Mouse (Mus musculus) kidney, embryonic 16.5 days (tissue): ENCODE data around the gene Mecr. TPM values are rescaled to one million over a fixed set of nuclear protein-coding genes. Genes with fewer than 3 reads are reported as not detected.

Source experiments
- ATAC-seq: fragments of 200-750 bp; cut with Nextera tagmentation; 2 replicates; pipeline ENCODE4 v1.8.0; 2017; ENCODE audit warnings: moderate TSS enrichment; ENCODE audit not compliant: low FRiP score, low TSS enrichment
- H3K27ac ChIP-seq: fragments of 300-500 bp; sonication (generic); 2 replicates; pipeline ENCODE4 v1.5.1; 2014; ENCODE audit warnings: low read length
- H3K27me3 ChIP-seq: fragments of 300-500 bp; sonication (generic); 2 replicates; pipeline ENCODE4 v1.6.1; 2014; ENCODE audit warnings: low read length, control low read depth, mixed read lengths; ENCODE audit not compliant: insufficient read depth
- H3K36me3 ChIP-seq: fragments of 300-500 bp; sonication (generic); 2 replicates; pipeline ENCODE4 v1.6.1; 2014; ENCODE audit warnings: low read length, control low read depth, mixed read lengths; ENCODE audit not compliant: insufficient read depth
- H3K4me1 ChIP-seq: fragments of 300-500 bp; sonication (generic); 2 replicates; pipeline ENCODE4 v1.6.1; 2014; ENCODE audit warnings: low read length, control low read depth, mixed read lengths; ENCODE audit not compliant: insufficient read depth
- H3K4me2 ChIP-seq: fragments of 300-500 bp; sonication (generic); replicated peaks from 2 replicates; pipeline ENCODE4 v1.6.1; 2014; ENCODE audit warnings: low read depth, low read length
- H3K4me3 ChIP-seq: fragments of 300-500 bp; sonication (generic); 2 replicates; pipeline ENCODE4 v1.5.1; 2014; ENCODE audit warnings: mild to moderate bottlenecking, low read length
- H3K9ac ChIP-seq: fragments of 300-500 bp; sonication (generic); replicated peaks from 2 replicates; pipeline ENCODE4 v1.6.1; 2014; ENCODE audit warnings: low read length
- H3K9me3 ChIP-seq: fragments of 300-500 bp; sonication (generic); 2 replicates; pipeline ENCODE4 v1.6.1; 2016; ENCODE audit warnings: low read length, control low read depth
- WGBS: fragments of 180-500 bp; shearing (Covaris S2); extraction: QIAGEN DNeasy Blood & Tissue Kit; methylation state at CpG from one replicate; pipeline ENCODE4 v1.1.7; 2014; 5-methylcytosine and 5-hydroxymethylcytosine counted together
- polyA plus RNA-seq: library from polyadenylated mRNA; unstranded; fragments of >200 nt; fragmentation: Nextera tagmentation; extraction: Ambion mirVana; gene quantifications from 2 replicates; pipeline ENCODE4 v1.2.1, GENCODE M21; 2015

The Mecr gene
- polyA plus RNA-seq, 1 experiment from 2014 or later, result 53.8 TPM

DNA sequence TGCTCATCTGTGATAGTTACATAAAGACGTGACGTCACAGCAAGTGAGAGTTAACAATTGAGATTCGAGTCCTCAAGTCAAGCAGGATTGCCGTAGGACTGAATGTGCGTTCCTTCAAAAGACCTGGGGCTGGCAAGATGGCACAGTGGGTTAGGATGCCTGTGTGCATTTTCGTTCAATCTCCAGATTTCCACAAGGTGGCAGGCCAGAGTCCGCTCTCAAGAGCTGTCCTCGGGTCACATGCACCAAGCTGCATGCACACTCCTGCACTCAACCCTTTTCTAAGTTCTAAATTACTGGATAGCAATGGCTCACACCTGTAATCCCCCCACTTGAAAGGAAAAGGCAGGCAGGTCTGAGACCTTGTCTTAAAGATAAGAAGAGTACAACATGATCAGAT is 61.2 kb downstream of the Mecr start:
- Histone ChIP-seq H3K27ac (no peak overlapping the region), H3K9ac (no peak overlapping the region), H3K4me1 (no peaks in the 10 kb centered on the region), H3K4me2 (no peak overlapping the region), H3K4me3 (no peak overlapping the region), H3K36me3 (peaks cover 37% of the 10 kb centered on the region), H3K9me3 (peaks cover 5% of the 10 kb centered on the region), H3K27me3 (no peaks in the 10 kb centered on the region)
- WGBS, result 64% methylated on average over 8 of the region's 8 CpGs
- peak; percentile 49; the same call in 1 of the 2 replicates for ATAC-seq

DNA sequence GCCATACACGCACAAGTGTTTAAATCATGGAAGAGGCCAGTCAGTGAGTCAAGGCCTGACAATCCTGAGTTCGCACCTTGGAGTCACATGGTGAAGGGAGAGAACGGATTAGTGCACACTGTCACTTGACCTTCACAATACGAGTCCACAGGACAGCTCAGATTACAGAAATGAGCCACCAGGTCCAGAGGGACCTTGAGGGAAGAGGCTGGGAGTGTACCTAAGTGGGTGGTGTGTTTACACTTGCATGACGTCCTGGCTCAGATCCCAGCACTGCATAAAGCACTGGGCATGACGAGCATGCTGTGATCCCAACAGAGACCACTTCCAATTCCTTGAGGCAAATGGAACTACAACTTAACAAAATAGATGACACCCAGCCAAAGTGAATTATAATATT is 63.2 kb downstream of the Mecr start:
- Histone ChIP-seq H3K27me3 (no peaks in the 10 kb centered on the region), H3K9ac (no peak overlapping the region), H3K36me3 (peaks cover 18% of the 10 kb centered on the region), H3K9me3 (peaks cover 5% of the 10 kb centered on the region), H3K4me3 (no peak overlapping the region), H3K4me1 (peaks cover 15% of the 10 kb centered on the region), H3K27ac (no peak overlapping the region), H3K4me2 (no peak overlapping the region)
- WGBS, result 34% methylated on average over 6 of the region's 6 CpGs
- 0 out of 2 replicates have a peak, but pooled peaks have one; percentile 33 for ATAC-seq

DNA sequence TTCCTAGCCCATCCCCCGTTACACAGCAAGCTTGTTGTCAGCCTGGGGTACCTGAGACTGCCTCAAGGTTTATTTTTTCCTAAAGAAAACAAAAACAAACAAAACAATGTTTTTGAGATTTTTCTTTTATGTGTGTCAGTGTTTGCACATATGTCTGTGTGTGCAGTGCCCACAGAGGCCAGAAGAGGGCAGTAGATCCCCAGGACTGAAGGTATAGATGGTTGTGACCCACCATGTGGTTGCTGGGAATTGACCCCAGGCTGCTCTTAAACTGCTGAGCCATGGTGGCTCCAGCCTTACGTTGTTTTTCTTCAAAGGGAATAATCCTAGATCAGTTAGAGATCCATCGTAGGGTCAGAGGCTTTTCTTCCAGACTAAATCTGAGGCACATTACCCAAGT is 64.6 kb downstream of the Mecr start:
- Histone ChIP-seq H3K36me3 (peaks cover 5% of the 10 kb centered on the region; the same call in 1 of the 2 replicates), H3K4me3 (no peak overlapping the region), H3K9ac (no peak overlapping the region), H3K27ac (no peak overlapping the region), H3K9me3 (peaks cover 5% of the 10 kb centered on the region), H3K4me1 (peaks cover 19% of the 10 kb centered on the region), H3K4me2 (no peak overlapping the region), H3K27me3 (peaks cover 6% of the 10 kb centered on the region)
- 81% methylated on average over 3 of the region's 3 CpGs for WGBS
- no peak for ATAC-seq

DNA sequence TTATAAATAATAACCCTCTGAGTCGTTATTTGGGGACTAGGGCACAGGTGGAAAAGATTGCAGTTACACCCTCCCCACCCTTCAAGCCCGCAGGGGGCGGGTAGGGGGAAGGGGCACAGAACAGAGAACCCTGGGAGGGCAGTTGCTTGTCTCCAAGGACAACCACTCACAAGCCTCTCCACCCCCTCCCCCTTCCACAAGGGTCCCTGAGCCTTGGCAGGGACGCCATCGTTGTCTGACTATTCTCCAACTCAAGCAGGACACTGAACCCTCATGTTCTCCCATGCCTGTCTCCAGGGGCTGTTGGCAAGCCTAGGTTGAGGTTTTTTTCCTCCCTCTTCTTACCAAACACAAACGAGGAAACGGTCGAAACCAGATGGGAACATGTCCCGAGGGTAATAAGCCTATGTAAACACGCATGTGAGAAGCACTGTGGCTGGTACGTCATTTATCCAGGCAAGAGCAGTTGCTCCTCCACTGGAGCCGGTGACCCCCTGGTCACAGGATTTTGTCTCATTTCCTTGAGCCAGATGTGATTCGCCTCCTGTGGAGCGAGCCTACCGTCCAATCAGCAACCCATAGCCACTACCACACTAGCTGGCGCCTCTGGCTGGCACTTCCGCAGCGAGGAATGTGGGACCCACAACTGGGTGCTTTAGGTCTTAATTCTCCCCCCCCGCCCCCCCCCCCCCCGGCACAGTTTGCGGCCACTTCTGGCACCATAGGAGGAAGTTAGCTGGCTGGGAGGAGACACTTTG is 67.1 kb downstream of the Mecr start:
- Histone ChIP-seq H3K4me3 (peak overlapping the region; percentile 9; the same call in 1 of the 2 replicates), H3K4me1 (peaks cover 44% of the 10 kb centered on the region), H3K9ac (peak overlapping the region; percentile 2; the same call in 1 of the 2 replicates), H3K36me3 (no peaks in the 10 kb centered on the region), H3K4me2 (peak overlapping the region; percentile 43), H3K9me3 (peaks cover 5% of the 10 kb centered on the region), H3K27me3 (peaks cover 8% of the 10 kb centered on the region), H3K27ac (peak overlapping the region; percentile 44)
- ATAC-seq, result no peak
- 9% methylated on average over 18 of the region's 21 CpGs for WGBS

DNA sequence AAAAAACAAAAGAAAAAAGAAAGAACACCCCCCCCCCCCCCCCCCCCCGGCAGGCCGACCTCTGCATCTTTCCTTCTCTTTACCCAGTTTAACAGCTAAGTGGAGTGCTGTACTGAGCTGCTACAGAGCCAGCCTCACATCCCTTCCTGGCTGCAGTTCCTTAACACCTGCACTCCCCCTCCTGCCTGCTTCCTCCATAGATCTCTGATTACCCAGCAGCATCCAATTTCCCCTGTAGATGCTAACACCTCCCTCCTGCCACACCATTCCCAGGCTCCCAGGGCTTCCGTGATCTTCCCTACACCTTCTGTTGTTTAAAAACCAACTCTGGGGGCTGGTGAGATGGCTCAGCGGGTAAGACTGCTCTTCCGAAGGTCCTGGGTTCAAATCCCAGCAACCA is 68.3 kb downstream of the Mecr start:
- WGBS, result 26% methylated on average over 4 of the region's 5 CpGs
- Histone ChIP-seq H3K4me1 (peaks cover 55% of the 10 kb centered on the region), H3K36me3 (no peaks in the 10 kb centered on the region), H3K27ac (no peak overlapping the region), H3K4me2 (no peak overlapping the region), H3K9me3 (peaks cover 5% of the 10 kb centered on the region), H3K4me3 (no peak overlapping the region), H3K27me3 (peaks cover 8% of the 10 kb centered on the region), H3K9ac (no peak overlapping the region)
- ATAC-seq, result no peak

DNA sequence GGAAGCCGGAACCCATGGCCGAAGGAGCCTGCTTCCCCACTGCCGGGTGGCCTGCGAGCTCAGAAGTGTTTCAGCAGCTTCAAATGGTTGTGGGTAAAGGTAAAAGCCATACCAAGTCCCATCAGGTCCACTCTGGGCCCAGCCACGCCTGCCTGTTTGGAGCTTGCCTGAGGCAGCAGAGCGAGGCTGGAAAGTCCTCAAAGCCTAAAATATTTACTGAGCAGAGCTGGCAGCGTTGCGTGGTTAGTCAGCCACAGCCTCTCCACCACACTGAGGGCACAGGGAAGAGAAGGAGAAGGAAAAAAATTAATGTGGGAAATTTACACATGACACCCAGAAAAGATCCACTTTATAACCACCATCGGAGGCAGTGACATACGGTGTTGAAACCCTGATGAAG is 70.3 kb downstream of the Mecr start:
- Histone ChIP-seq H3K9ac (no peak overlapping the region), H3K4me2 (no peak overlapping the region), H3K27ac (no peak overlapping the region), H3K27me3 (peaks cover 11% of the 10 kb centered on the region), H3K4me3 (no peak overlapping the region), H3K4me1 (peaks cover 71% of the 10 kb centered on the region), H3K9me3 (no peaks in the 10 kb centered on the region), H3K36me3 (no peaks in the 10 kb centered on the region)
- 31% methylated on average over 10 of the region's 10 CpGs for WGBS
- ATAC-seq, result no peak

DNA sequence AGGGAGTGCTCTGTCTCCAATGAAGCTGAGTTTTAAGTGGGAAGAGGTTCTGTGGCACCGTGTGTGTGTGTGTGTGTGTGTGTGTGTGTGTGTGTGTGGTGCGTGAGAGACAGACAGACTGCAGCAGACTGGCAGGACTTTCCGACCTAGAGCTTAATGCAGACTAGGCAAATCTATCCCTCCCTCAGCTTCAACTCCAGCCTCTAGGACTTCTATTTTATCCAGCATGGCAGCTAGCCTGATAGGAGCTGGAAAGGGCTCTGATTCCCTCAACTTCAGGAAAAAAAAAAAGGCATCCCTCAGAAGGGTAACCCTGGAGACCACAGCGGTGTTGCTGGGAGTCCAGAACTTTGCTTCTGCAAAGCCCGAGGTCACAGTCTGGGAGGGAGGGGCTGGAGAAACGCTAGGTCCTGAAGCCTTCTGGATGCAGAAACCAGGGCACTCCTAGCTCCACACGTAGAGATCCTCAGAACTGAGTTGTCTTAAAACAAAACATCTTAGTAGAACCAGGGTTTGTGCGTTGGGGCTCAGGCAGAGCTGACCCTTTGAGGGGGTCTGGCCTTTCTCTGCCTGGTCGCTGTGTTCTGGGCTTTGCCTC is 70.9 kb downstream of the Mecr start:
- Histone ChIP-seq H3K27me3 (peaks cover 11% of the 10 kb centered on the region), H3K4me1 (peaks cover 77% of the 10 kb centered on the region), H3K4me2 (no peak overlapping the region), H3K9me3 (no peaks in the 10 kb centered on the region), H3K36me3 (no peaks in the 10 kb centered on the region), H3K27ac (peak overlapping the region; percentile 2; the same call in 1 of the 2 replicates), H3K9ac (0 out of 2 replicates have a peak overlapping the region, but pooled peaks have one; percentile 2), H3K4me3 (no peak overlapping the region)
- no peak for ATAC-seq
- 9% methylated on average over 9 of the region's 9 CpGs for WGBS

DNA sequence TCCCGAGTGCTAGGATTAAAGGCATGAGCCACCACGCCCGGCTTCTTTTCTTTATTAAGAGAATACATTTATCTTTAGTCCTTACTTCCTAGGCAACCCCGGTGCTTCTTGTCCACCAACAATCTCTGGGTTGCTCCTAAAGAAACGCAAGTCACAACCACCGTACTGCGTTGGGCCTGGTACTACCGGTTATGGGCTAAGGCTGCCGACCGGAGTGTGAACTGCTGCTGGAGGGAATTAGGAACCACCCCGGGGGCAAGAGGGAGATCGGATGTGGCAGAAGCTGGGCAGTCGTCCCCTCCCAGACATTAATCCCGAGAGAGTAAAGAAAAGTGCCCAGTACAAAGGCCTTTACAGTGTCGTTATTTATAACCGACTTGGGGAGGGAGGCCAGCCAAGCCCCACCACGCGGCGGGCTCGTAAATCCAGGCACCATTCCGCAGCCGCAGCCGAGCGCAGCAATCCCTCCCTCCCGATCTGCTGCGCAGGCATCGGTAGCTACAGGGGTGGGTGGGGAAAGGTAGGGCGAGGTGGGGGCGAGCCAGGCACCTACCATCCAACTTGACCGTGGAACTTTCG is 71.7 kb downstream of the Mecr start:
- Histone ChIP-seq H3K4me3 (peak overlapping the region; percentile 31), H3K9me3 (no peaks in the 10 kb centered on the region), H3K27ac (peak overlapping the region; percentile 83), H3K36me3 (no peaks in the 10 kb centered on the region), H3K27me3 (peaks cover 11% of the 10 kb centered on the region), H3K4me2 (peak overlapping the region; percentile 62), H3K4me1 (peaks cover 84% of the 10 kb centered on the region), H3K9ac (peak overlapping the region; percentile 51)
- WGBS, result 2% methylated on average over 31 of the region's 31 CpGs
- ATAC-seq, result peak; percentile 39

DNA sequence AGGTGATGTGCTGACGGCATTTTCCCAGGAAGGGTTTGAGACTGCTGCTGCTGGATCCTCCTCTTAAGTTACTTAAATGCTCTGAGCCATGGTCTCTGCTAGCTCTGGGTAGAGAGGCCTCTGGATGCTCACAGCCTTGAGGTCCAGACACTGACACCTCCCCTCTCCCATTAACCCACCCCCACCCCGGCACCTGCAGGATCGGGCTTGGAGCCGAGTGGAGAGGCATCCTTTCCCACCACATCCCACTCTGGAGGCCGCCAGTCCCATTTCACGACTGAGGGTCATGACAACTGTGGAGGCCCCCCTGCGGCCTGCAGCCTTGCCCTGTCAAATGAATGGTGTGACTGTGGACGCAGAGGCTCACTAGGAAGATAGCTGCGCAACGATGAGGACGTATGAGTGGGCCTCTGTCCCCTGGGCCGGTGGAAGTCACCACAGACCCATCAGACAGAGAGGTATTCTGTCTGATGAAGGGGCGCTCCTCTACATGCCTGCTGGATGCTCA is 72.6 kb downstream of the Mecr start:
- peak overlapping the region; percentile 62 for H3K4me2 ChIP-seq
- no peak overlapping the region for H3K4me3 ChIP-seq
- H3K9me3 ChIP-seq, result no peaks in the 10 kb centered on the region
- peaks cover 11% of the 10 kb centered on the region for H3K27me3 ChIP-seq
- H3K9ac ChIP-seq, result peak overlapping the region; percentile 51; the same call in 1 of the 2 replicates
- 14% methylated on average over 13 of the region's 13 CpGs for WGBS
- H3K4me1 ChIP-seq, result peaks cover 83% of the 10 kb centered on the region
- H3K36me3 ChIP-seq, result no peaks in the 10 kb centered on the region
- no peak for ATAC-seq
- peak overlapping the region; percentile 51 for H3K27ac ChIP-seq
